In genomic region chr11:32000281-32000680, GRCm38 (mm10) we compare ENCODE assay signal across 8 mouse cellular contexts. TPM values are rescaled to one million over a fixed set of nuclear protein-coding genes. Genes with fewer than 3 reads are reported as not detected.
DNase-seq lines count a peak whose midpoint lies in the region; ATAC-seq and TF ChIP-seq lines count a peak whose summit lies in the region.

Gene Nsg2, plus strand, starts transcription at chr11:32000463.

- in situ Hi-C loops in CH12.LX (cut with MboI; ENCODE audit: low pct_ligation_motif_present, low pct_unique_long_range_greater_than_20kb, low sequenced_read_pairs), result loop anchor here (10.0 kb wide), 1 partner anchor 65 kb away; no protein-coding TSS in a partner anchor

- WGBS in hindbrain, embryonic 13.5 days, result 0% methylated on average over 16 of the region's 16 CpGs

- peak within 1 kb of the TSS; percentile 84 for H3K4me2 ChIP-seq in CH12.LX (ENCODE audit: insufficient read depth, low read depth, poor library complexity, severe bottlenecking)
- peak within 1 kb of the TSS; percentile 85 for H3K4me2 ChIP-seq in hindbrain, embryonic 13.5 days

- no peaks in the 10 kb centered on the region for H3K27me3 ChIP-seq in CH12.LX (replicated peaks)
- no peaks in the 10 kb centered on the region for H3K27me3 ChIP-seq in hindbrain, embryonic 13.5 days

- H3K9ac ChIP-seq in CH12.LX (ENCODE audit: insufficient read depth, low read depth), result peak within 1 kb of the TSS; percentile 37
- peak within 1 kb of the TSS; percentile 88 for H3K9ac ChIP-seq in hindbrain, embryonic 13.5 days

- ATAC-seq in hindbrain, embryonic 13.5 days (ENCODE audit: low FRiP score), result peak; percentile 87

- peak within 1 kb of the TSS in 2 of 3 experiments; percentile 6 to 52 for H3K4me3 ChIP-seq in CH12.LX (replicated peaks in 1 of 3; ENCODE audit: low read depth in 2 of 3, low read length in 2 of 3, poor library complexity in 1 of 3)
- peak within 1 kb of the TSS; percentile 55 for H3K4me3 ChIP-seq in hindbrain, embryonic 13.5 days

- no peaks in the 10 kb centered on the region for H3K79me2 ChIP-seq in CH12.LX (replicated peaks; ENCODE audit: control insufficient read depth, extremely low read depth, insufficient read depth, poor library complexity, severe bottlenecking)

- TF ChIP-seq CTCF in CH12.LX (conservative IDR thresholded peaks at IDR 0.05 in 1 of 2, IDR thresholded peaks at IDR 0.05 in 1 of 2; ENCODE audit: low read depth in 2 of 2, low read length in 2 of 2), result peak in 1 of 2 experiments; percentile 99; a peak in 2 of 4 replicates

- peaks cover 0 to 26% of the 10 kb centered on the region in 2 experiments; a peak in 2 of 4 replicates for H3K4me1 ChIP-seq in CH12.LX (ENCODE audit: control insufficient read depth in 1 of 2, insufficient read depth in 2 of 2)
- peaks cover 28% of the 10 kb centered on the region for H3K4me1 ChIP-seq in hindbrain, embryonic 13.5 days (replicated peaks)

- TF ChIP-seq RAD21 in CH12.LX (IDR thresholded peaks at IDR 0.05; ENCODE audit: low read depth, low read length), result peak; percentile 100

- no peaks in the 10 kb centered on the region for H3K36me3 ChIP-seq in CH12.LX (replicated peaks in 1 of 2; ENCODE audit: control insufficient read depth in 1 of 2, insufficient read depth in 1 of 2, low read length in 1 of 2)
- H3K36me3 ChIP-seq in hindbrain, embryonic 13.5 days, result peaks cover 20% of the 10 kb centered on the region

- TF ChIP-seq POLR2A in CH12.LX (IDR thresholded peaks at IDR 0.05; ENCODE audit: low read depth, low read length), result no peak

- TF ChIP-seq EP300 in CH12.LX (IDR thresholded peaks at IDR 0.05; ENCODE audit: low read length), result no peak

- DNase-seq in CH12.LX (ENCODE audit: extremely low read depth), result peak; percentile 79
- DNase-seq in cerebellum, adult 9-11 months, result peak; percentile 83
- peak; percentile 66 to 76 for DNase-seq in frontal cortex, postnatal 25 days (ENCODE audit: low spot score in 2 of 2)
- peak; percentile 89 to 93 for DNase-seq in layer of hippocampus, postnatal 14 days (ENCODE audit: low spot score in 2 of 2)
- peak; percentile 63 for DNase-seq in lung, postnatal 14 days
- peak; percentile 81 for DNase-seq in retina, embryonic 14.5 days (ENCODE audit: low spot score)
- DNase-seq in thymus, postnatal 25 days, result peak; percentile 92

- no peaks in the 10 kb centered on the region for H3K9me3 ChIP-seq in CH12.LX (replicated peaks; ENCODE audit: low read length)
- H3K9me3 ChIP-seq in hindbrain, embryonic 13.5 days, result no peaks in the 10 kb centered on the region

- no peak within 1 kb of the TSS for H3K27ac ChIP-seq in CH12.LX (ENCODE audit: insufficient read depth, low read depth)
- H3K27ac ChIP-seq in hindbrain, embryonic 13.5 days, result peak within 1 kb of the TSS; percentile 97

- dilution Hi-C loops in CH12.LX (cut with MboI; ENCODE audit: extremely low pct_ligation_motif_present, extremely low pct_unique_long_range_greater_than_20kb, low sequenced_read_pairs), result no loop called here

TF ChIP-seq in CH12.LX, 34 proteins besides CTCF, POLR2A, EP300 and RAD21:
- 0 out of 2 replicates have a peak, but pooled peaks have one; percentile 77 for TF ChIP-seq MYC (IDR thresholded peaks at IDR 0.05; ENCODE audit: low read depth, low read length)
- TF ChIP-seq TCF12 (IDR thresholded peaks at IDR 0.05; ENCODE audit: low read depth, low read length), result peak; percentile 45; the same call in 1 of the 2 replicates
- no peak for TF ChIP-seq NELFE (IDR thresholded peaks at IDR 0.05; ENCODE audit: low read depth, low read length)
- TF ChIP-seq JUN (IDR thresholded peaks at IDR 0.05; ENCODE audit: insufficient read depth, low read depth, low read length), result no peak
- 0 out of 2 replicates have a peak, but pooled peaks have one; percentile 70 for TF ChIP-seq IRF4 (IDR thresholded peaks at IDR 0.05; ENCODE audit: low read depth, low read length)
- 0 out of 2 replicates have a peak, but pooled peaks have one; percentile 44 for TF ChIP-seq SIN3A (IDR thresholded peaks at IDR 0.05; ENCODE audit: low read length)
- TF ChIP-seq MEF2A (IDR thresholded peaks at IDR 0.05; ENCODE audit: borderline replicate concordance, low read depth, low read length), result peak; percentile 75
- peak; percentile 99 for TF ChIP-seq ZC3H11A (IDR thresholded peaks at IDR 0.05; ENCODE audit: low read depth, low read length)
- peak; percentile 77 for TF ChIP-seq MAX (IDR thresholded peaks at IDR 0.05; ENCODE audit: low read length)
- peak; percentile 100 for TF ChIP-seq SMC3 (IDR thresholded peaks at IDR 0.05; ENCODE audit: low read depth, low read length)
- peak; percentile 76 for TF ChIP-seq BHLHE40 (IDR thresholded peaks at IDR 0.05; ENCODE audit: low read depth, low read length)
- no peak for TF ChIP-seq HCFC1 (IDR thresholded peaks at IDR 0.05; ENCODE audit: low read depth, low read length)
- TF ChIP-seq MAZ (IDR thresholded peaks at IDR 0.05; ENCODE audit: low read depth, low read length), result peak; percentile 73; the same call in 1 of the 2 replicates
- TF ChIP-seq NRF1 (IDR thresholded peaks at IDR 0.05; ENCODE audit: low read depth, low read length), result peak; percentile 27; the same call in 1 of the 2 replicates
- TF ChIP-seq E2F4 (IDR thresholded peaks at IDR 0.05; ENCODE audit: insufficient replicate concordance, low read depth, low read length), result no peak
- TF ChIP-seq ETS1 (conservative IDR thresholded peaks at IDR 0.05; ENCODE audit: low read depth, low read length), result no peak
- no peak for TF ChIP-seq ZKSCAN1 (IDR thresholded peaks at IDR 0.05; ENCODE audit: borderline replicate concordance, low read depth, low read length)
- TF ChIP-seq ZNF384 (IDR thresholded peaks at IDR 0.05; ENCODE audit: low read depth, low read length), result peak; percentile 30; the same call in 1 of the 2 replicates
- no peak for TF ChIP-seq GABPA (IDR thresholded peaks at IDR 0.05; ENCODE audit: insufficient replicate concordance, low read depth, low read length)
- no peak for TF ChIP-seq CHD1 (IDR thresholded peaks at IDR 0.05; ENCODE audit: low read depth, low read length)
- TF ChIP-seq ELF1 (IDR thresholded peaks at IDR 0.05; ENCODE audit: low read depth, low read length), result peak; percentile 27; the same call in 1 of the 2 replicates
- 0 out of 2 replicates have a peak, but pooled peaks have one; percentile 43 for TF ChIP-seq UBTF (IDR thresholded peaks at IDR 0.05; ENCODE audit: low read depth, low read length)
- no peak for TF ChIP-seq POLR2AphosphoS2 (IDR thresholded peaks at IDR 0.05; ENCODE audit: low read depth, low read length)
- no peak for TF ChIP-seq MXI1 (IDR thresholded peaks at IDR 0.05; ENCODE audit: low read depth, low read length)
- no peak for TF ChIP-seq MAFK (IDR thresholded peaks at IDR 0.05; ENCODE audit: insufficient replicate concordance, low read length)
TF ChIP-seq in CH12.LX: peak in this region for 14.

RNA-seq across cellular contexts. Expression of gene Nsg2, which starts in this region (rescaled TPM):
- total RNA-seq in CH12.LX (2012; rRNA removed) (1.4 and 2.8 TPM in 2 replicates), CH12.LX (2014; rRNA removed) (7.3 and 7.5 TPM in 2 replicates)
- polyA plus RNA-seq in CH12.LX (2012; ENCODE audit: insufficient read length, low read depth), result 7.4 and 7.6 TPM in 2 replicates
- polyA plus RNA-seq in hindbrain, embryonic 13.5 days (2015; fragmentation: Nextera tagmentation; extraction: Ambion mirVana), result 451 and 461 TPM in 2 replicates
- total RNA-seq in layer of hippocampus, postnatal 14 days (2021), result 100 to 1,000 TPM; 785 to 794 TPM

Comparison
In these comparisons a context has a peak if more than half of its experiments do, and no peak if none do; other contexts are left out.
1. RNA of gene Nsg2 (total RNA-seq): 785 to 794 TPM in layer of hippocampus, postnatal 14 days; 1.4 to 7.5 TPM in CH12.LX; every median in the first group is over 10 times any median in the second.
2. RNA of gene Nsg2 (polyA plus RNA-seq): 451 to 461 TPM in hindbrain, embryonic 13.5 days; 7.4 to 7.6 TPM in CH12.LX; every median in the first group is over 10 times any median in the second.
3. Peak in every context shown above with its lines, with median percentiles within 50 percentile points of each other: DNase-seq.